Mouse (Mus musculus) testis, adult 2 months (tissue): Measurements from ENCODE around the gene Wdr59.

Source experiments
- CTCF ChIP-seq: fragments of 200-500 bp; IDR thresholded peaks from 2 replicates; pipeline ENCODE4 v1.5.1; 2012; ENCODE audit warnings: low read depth, mild to moderate bottlenecking, inconsistent platforms, low read length, moderate library complexity; ENCODE audit not compliant: control insufficient read depth, insufficient read depth, insufficient replicate concordance
- POLR2A ChIP-seq: fragments of 200-500 bp; IDR thresholded peaks from 2 replicates; pipeline ENCODE4 v1.6.1; 2012; ENCODE audit warnings: low read depth, mild to moderate bottlenecking, inconsistent platforms, low read length, moderate library complexity; ENCODE audit not compliant: control insufficient read depth

DNA sequence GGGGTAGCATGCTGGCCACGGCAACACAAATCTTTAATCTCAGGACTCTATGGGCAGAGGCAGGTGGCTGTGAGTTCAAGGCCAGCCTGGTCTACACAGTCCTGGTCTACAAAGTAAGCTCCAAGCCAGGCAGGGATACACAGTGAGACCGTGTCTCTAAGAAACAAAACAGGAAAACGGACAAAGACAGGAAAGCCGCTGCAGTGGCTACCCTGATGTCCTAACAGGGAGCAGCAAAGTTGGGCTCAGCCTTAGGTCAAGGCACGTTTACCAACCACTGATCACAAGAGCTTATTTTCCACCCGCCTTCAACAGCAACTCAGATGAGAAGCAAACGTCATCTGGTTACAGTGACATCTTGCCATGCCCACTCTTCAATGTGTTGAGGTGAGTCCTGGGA lies 25.6 kb downstream of the Wdr59 start:
- TF ChIP-seq POLR2A (no peak), CTCF (no peak)
